Mouse (Mus musculus) neural tube, embryonic 15.5 days (tissue): ENCODE measurements at regions not wholly inside any gene's neighbourhood (a gene's known extent, or its start where the extent isn't known, plus 50 kb on each side); places are given as distances from the start of the nearest gene placed in this dataset.

ENCODE experiments used
- ATAC-seq: fragments of 200-750 bp; cut with Nextera tagmentation; 2 replicates; pipeline ENCODE4 v1.8.0; 2017; ENCODE audit warnings: mild to moderate bottlenecking, moderate TSS enrichment, moderate library complexity; ENCODE audit not compliant: low FRiP score
- H3K27ac ChIP-seq: fragments of 300-500 bp; sonication (generic); replicated peaks from 2 replicates; pipeline ENCODE4 v1.5.1; 2015; ENCODE audit warnings: mild to moderate bottlenecking, inconsistent platforms
- H3K27me3 ChIP-seq: fragments of 300-500 bp; sonication (generic); replicated peaks from 2 replicates; pipeline ENCODE4 v1.6.1; 2015; ENCODE audit warnings: inconsistent platforms
- H3K36me3 ChIP-seq: fragments of 300-500 bp; sonication (generic); 2 replicates; pipeline ENCODE4 v1.6.1; 2015; ENCODE audit warnings: inconsistent platforms
- H3K4me1 ChIP-seq: fragments of 300-500 bp; sonication (generic); 2 replicates; pipeline ENCODE4 v1.6.1; 2015; ENCODE audit warnings: inconsistent platforms
- H3K4me2 ChIP-seq: fragments of 300-500 bp; sonication (generic); 2 replicates; pipeline ENCODE4 v1.6.1; 2015; ENCODE audit warnings: inconsistent platforms, mild to moderate bottlenecking, moderate library complexity
- H3K4me3 ChIP-seq: fragments of 300-500 bp; sonication (generic); replicated peaks from 2 replicates; pipeline ENCODE4 v1.5.1; 2015; ENCODE audit warnings: mild to moderate bottlenecking, inconsistent platforms
- H3K9ac ChIP-seq: fragments of 300-500 bp; sonication (generic); replicated peaks from 2 replicates; pipeline ENCODE4 v1.6.1; 2015; ENCODE audit warnings: mild to moderate bottlenecking, inconsistent platforms
- H3K9me3 ChIP-seq: fragments of 300-500 bp; sonication (generic); replicated peaks from 2 replicates; pipeline ENCODE4 v1.6.1; 2016; ENCODE audit warnings: inconsistent platforms
- WGBS: fragments of 180-500 bp; shearing (Covaris S2); methylation state at CpG from one replicate; pipeline ENCODE4 v1.1.7; 2015; ENCODE audit warnings: mixed read lengths; 5-methylcytosine and 5-hydroxymethylcytosine counted together

GRCm38 (mm10) chr1:76143516-76143915, 597.5 kb downstream of the Slc4a3 start:
- H3K27me3 ChIP-seq = no peaks in the 10 kb centered on the region
- H3K4me2 ChIP-seq = no peak overlapping the region
- no peaks in the 10 kb centered on the region for H3K4me1 ChIP-seq
- no peak overlapping the region for H3K4me3 ChIP-seq
- no peak for ATAC-seq
- H3K9me3 ChIP-seq = no peaks in the 10 kb centered on the region
- H3K9ac ChIP-seq = no peak overlapping the region
- 84% methylated on average over 5 of the region's 5 CpGs for WGBS
- no peak overlapping the region for H3K27ac ChIP-seq
- H3K36me3 ChIP-seq = no peaks in the 10 kb centered on the region

- WGBS = 83% methylated on average over 2 of the region's 2 CpGs
- no peaks in the 10 kb centered on the region for H3K36me3 ChIP-seq
- H3K9me3 ChIP-seq = no peaks in the 10 kb centered on the region
- H3K9ac ChIP-seq = no peak overlapping the region
- no peaks in the 10 kb centered on the region for H3K4me1 ChIP-seq
- ATAC-seq = no peak
- no peak overlapping the region for H3K27ac ChIP-seq
- H3K27me3 ChIP-seq = no peaks in the 10 kb centered on the region
- no peak overlapping the region for H3K4me3 ChIP-seq
- no peak overlapping the region for H3K4me2 ChIP-seq
Measured at GRCm38 (mm10) chr1:76148963-76149362, 602.9 kb downstream of the Slc4a3 start.

DNA sequence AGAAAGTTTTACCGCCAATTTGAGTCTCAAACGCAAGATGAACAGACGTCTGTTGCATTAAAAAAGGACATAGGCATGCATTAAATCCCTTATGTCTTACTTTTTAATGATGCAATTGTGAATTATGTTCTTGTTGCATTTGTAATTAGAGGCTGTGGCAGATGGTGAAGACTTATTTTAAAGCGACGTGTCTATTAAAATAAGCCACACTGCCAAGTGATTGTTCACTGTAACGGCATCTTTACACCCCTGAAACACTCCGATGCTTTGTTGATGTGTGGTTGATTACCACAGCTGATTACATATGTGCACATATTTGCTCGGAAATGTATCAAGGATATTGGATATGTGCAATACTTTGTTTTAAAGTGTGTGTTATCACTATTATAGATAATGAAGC, 610.2 kb downstream of the Slc4a3 start:
- Histone ChIP-seq H3K9me3 (no peaks in the 10 kb centered on the region), H3K36me3 (no peaks in the 10 kb centered on the region), H3K4me2 (no peak overlapping the region), H3K4me3 (no peak overlapping the region), H3K27ac (no peak overlapping the region), H3K9ac (no peak overlapping the region), H3K4me1 (no peaks in the 10 kb centered on the region), H3K27me3 (no peaks in the 10 kb centered on the region)
- ATAC-seq = no peak
- WGBS = 32% methylated on average over 8 of the region's 8 CpGs

DNA sequence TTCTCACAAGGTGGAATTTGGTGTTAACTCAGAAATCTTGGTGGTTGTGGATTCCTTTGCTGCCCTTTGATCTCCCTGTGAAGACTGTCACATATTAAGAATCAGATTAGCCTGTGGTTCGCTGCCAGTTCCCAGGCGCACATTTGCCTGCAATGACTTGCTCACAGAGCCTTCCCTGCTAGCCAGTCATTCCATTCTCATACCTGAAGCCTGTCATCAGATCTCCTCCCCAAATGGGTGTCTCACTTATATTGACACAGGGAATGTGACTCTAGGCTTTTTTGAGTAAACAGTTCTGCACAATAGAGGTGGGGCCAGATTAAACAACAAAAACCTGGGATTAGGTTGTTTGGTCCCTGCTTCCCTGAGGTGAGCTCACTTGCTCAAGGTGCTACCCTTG, 621.4 kb downstream of the Slc4a3 start:
- no peak overlapping the region for H3K9ac ChIP-seq
- H3K4me3 ChIP-seq = no peak overlapping the region
- ATAC-seq = no peak
- no peak overlapping the region for H3K27ac ChIP-seq
- H3K27me3 ChIP-seq = no peaks in the 10 kb centered on the region
- H3K4me1 ChIP-seq = no peaks in the 10 kb centered on the region
- WGBS = 79% methylated on average over 2 of the region's 2 CpGs
- no peaks in the 10 kb centered on the region for H3K36me3 ChIP-seq
- H3K4me2 ChIP-seq = no peak overlapping the region
- no peaks in the 10 kb centered on the region for H3K9me3 ChIP-seq

DNA sequence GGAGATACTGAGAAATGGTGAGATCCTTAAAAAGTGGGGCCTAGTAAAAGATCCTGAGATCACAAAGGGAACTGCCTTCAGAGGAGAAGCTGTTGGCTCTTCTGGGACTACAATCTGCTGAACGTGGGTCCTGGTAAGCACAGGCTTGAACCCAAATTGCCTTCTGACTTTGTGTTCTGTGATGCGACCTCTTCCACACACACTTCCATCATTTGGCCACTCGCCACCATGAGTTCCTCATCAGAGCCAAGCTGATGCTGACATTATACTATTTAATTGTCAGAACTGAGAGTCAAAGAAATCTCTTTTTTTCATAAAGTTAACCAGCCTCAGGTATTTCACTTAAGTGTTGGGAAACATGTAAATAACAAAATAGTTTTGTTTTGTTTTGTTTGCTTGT, 635.1 kb downstream of the Slc4a3 start:
- WGBS = 89% methylated on average over 3 of the region's 3 CpGs
- no peak overlapping the region for H3K9ac ChIP-seq
- no peak overlapping the region for H3K4me2 ChIP-seq
- no peak overlapping the region for H3K27ac ChIP-seq
- H3K4me3 ChIP-seq = no peak overlapping the region
- H3K36me3 ChIP-seq = no peaks in the 10 kb centered on the region
- no peaks in the 10 kb centered on the region for H3K4me1 ChIP-seq
- no peaks in the 10 kb centered on the region for H3K27me3 ChIP-seq
- H3K9me3 ChIP-seq = no peaks in the 10 kb centered on the region
- ATAC-seq = no peak

GRCm38 (mm10) chr1:76194844-76195243, 648.8 kb downstream of the Slc4a3 start:
- no peak for ATAC-seq
- WGBS = 71% methylated on average over 4 of the region's 4 CpGs
- H3K9me3 ChIP-seq = no peaks in the 10 kb centered on the region
- no peak overlapping the region for H3K27ac ChIP-seq
- no peak overlapping the region for H3K4me2 ChIP-seq
- H3K9ac ChIP-seq = no peak overlapping the region
- H3K4me1 ChIP-seq = no peaks in the 10 kb centered on the region
- H3K36me3 ChIP-seq = no peaks in the 10 kb centered on the region
- H3K4me3 ChIP-seq = no peak overlapping the region
- H3K27me3 ChIP-seq = no peaks in the 10 kb centered on the region

DNA sequence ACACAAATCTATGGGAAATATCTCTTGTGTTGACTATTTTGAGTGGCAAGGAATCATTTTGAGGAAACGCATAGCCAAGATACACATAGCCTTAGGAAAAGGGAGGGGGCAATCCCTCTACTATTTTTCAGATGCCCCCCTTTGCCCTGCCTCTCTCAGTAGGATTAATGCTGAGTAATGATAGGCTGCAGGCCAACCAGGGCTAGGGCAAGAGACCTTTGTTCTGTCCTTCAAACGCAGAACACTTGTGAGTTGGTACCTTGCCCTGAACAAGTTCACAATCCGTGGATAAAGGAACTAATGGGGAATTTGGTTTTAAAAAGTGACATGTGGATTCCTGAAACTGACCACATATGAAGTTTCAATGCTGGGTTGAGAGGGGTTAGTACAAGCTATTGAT, 651.6 kb downstream of the Slc4a3 start:
- Histone ChIP-seq H3K36me3 (no peaks in the 10 kb centered on the region), H3K27ac (no peak overlapping the region), H3K9ac (no peak overlapping the region), H3K4me1 (no peaks in the 10 kb centered on the region), H3K27me3 (no peaks in the 10 kb centered on the region), H3K4me2 (no peak overlapping the region), H3K4me3 (no peak overlapping the region), H3K9me3 (no peaks in the 10 kb centered on the region)
- 94% methylated on average over 3 of the region's 3 CpGs for WGBS
- no peak for ATAC-seq

GRCm38 (mm10) chr1:76200906-76201305, 654.8 kb downstream of the Slc4a3 start:
- Histone ChIP-seq H3K4me2 (no peak overlapping the region), H3K27ac (no peak overlapping the region), H3K9me3 (no peaks in the 10 kb centered on the region), H3K4me1 (no peaks in the 10 kb centered on the region), H3K4me3 (no peak overlapping the region), H3K27me3 (no peaks in the 10 kb centered on the region), H3K9ac (no peak overlapping the region), H3K36me3 (no peaks in the 10 kb centered on the region)
- ATAC-seq = no peak
- WGBS = 66% methylated on average over 3 of the region's 3 CpGs

DNA sequence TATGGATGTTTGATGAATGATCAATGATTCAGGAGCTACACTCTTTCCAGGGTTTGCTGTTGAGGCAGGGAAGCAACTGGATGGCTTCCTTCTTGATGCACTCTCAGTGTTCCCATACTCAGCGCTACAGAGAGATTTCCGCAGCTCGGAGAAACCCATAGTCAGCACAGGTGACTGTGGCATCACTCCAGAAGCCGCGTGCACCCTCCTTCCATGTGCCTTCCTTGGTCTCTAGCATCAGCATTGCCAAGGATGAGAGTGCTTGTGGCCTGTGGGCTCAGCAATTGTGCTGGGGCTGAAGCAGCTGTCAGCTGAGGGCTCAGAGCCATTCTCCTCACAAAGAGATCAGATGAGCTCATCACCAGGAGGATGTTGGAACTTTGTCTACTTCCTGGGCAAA, 666.4 kb downstream of the Slc4a3 start:
- no peak overlapping the region for H3K4me2 ChIP-seq
- no peaks in the 10 kb centered on the region for H3K27me3 ChIP-seq
- ATAC-seq = no peak
- H3K9ac ChIP-seq = no peak overlapping the region
- H3K36me3 ChIP-seq = no peaks in the 10 kb centered on the region
- no peak overlapping the region for H3K4me3 ChIP-seq
- WGBS = 97% methylated on average over 5 of the region's 5 CpGs
- H3K9me3 ChIP-seq = no peaks in the 10 kb centered on the region
- no peak overlapping the region for H3K27ac ChIP-seq
- no peaks in the 10 kb centered on the region for H3K4me1 ChIP-seq

DNA sequence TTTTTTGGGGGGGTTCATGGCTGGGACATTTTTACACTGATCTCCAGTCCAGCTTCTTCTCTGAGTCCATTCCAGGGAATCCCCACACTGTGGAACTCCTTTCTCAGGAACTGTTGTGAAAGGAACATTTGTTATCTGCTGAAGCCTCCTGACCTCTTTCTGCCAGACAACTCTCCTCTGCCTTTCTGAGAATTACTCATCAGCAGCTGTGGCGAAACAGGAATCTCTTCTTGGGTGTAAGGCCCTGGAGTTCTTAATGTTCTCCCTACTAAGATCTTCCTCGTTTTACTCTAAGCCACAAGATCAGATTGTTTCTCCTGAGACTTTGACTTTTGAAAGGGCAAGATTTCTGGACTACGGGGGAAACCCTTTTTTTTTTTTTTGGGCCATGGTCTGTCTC, 698.7 kb downstream of the Slc4a3 start:
- Histone ChIP-seq H3K4me3 (no peak overlapping the region), H3K9ac (no peak overlapping the region), H3K4me1 (peaks cover 9% of the 10 kb centered on the region), H3K9me3 (no peaks in the 10 kb centered on the region), H3K27ac (no peak overlapping the region), H3K27me3 (no peaks in the 10 kb centered on the region), H3K36me3 (no peaks in the 10 kb centered on the region), H3K4me2 (no peak overlapping the region)
- no peak for ATAC-seq
- WGBS = 83% methylated on average over 3 of the region's 3 CpGs

DNA sequence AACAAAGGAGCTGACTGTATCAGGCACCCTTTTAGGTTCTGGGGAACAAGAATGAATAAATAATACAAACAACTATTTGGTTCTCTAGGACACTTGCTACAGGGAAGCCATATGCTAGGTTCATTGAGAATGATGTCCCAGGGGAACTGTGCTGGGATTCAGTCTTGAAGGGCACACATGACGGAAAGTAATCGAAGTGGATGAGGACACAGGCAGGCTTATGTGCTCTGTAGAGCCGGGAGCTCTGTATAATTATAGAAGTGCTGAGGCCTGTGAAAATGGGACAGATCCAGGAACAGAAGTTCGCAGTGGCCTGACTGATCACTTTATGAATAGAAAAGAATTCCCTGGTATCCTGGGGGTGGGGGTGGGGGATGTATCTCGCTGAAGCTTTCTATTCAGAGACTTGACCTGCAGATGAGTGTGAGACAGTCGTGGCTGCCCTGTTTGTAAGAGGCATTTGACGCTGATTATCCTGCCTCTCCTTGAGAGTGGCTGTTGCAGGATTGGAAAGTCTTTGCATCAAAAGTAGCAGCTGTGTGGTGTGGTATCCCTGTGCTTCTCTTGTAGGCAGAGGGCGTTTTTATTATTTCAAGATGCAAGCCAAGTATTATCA, 700.2 kb downstream of the Slc4a3 start:
- ATAC-seq = no peak
- H3K27me3 ChIP-seq = no peaks in the 10 kb centered on the region
- H3K9ac ChIP-seq = no peak overlapping the region

GRCm38 (mm10) chr1:76247126-76247525, 701.1 kb downstream of the Slc4a3 start:
- H3K9ac ChIP-seq = no peak overlapping the region
- no peak overlapping the region for H3K4me2 ChIP-seq
- H3K4me1 ChIP-seq = peaks cover 12% of the 10 kb centered on the region
- ATAC-seq = no peak
- WGBS = 53% methylated on average over 8 of the region's 8 CpGs
- no peaks in the 10 kb centered on the region for H3K36me3 ChIP-seq
- H3K27me3 ChIP-seq = no peaks in the 10 kb centered on the region
- no peak overlapping the region for H3K27ac ChIP-seq
- no peak overlapping the region for H3K4me3 ChIP-seq
- no peaks in the 10 kb centered on the region for H3K9me3 ChIP-seq

More for the DNA sequence above, 700.2 kb downstream of the Slc4a3 start:
- no peaks in the 10 kb centered on the region for H3K9me3 ChIP-seq
- H3K36me3 ChIP-seq = no peaks in the 10 kb centered on the region
- H3K4me3 ChIP-seq = no peak overlapping the region
- peaks cover 9% of the 10 kb centered on the region for H3K4me1 ChIP-seq
- no peak overlapping the region; the same call in 1 of the 2 replicates for H3K27ac ChIP-seq
- no peak overlapping the region for H3K4me2 ChIP-seq
- WGBS = 12% methylated on average over 8 of the region's 8 CpGs

DNA sequence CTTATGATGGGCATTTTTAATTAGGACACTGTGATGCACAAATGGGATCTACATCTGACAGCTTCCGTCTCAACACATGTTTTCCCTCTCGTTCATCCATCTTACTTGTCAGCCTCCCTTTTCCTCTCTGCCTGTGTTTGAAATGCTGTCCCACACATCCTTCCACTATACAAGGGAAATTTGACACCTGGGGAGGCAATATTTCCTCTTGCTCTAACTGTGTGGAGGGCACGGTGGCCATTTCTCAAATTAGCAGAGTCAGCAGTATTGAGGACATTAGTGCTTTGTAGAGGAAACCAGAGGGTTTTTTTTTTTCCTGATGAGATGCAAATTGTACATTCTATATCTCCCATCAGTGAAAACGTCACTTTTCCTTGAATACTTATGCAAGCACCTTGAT, 712.2 kb downstream of the Slc4a3 start:
- Histone ChIP-seq H3K9me3 (no peaks in the 10 kb centered on the region), H3K27ac (no peak overlapping the region), H3K4me1 (no peaks in the 10 kb centered on the region), H3K9ac (no peak overlapping the region), H3K4me2 (no peak overlapping the region), H3K4me3 (no peak overlapping the region), H3K36me3 (no peaks in the 10 kb centered on the region), H3K27me3 (no peaks in the 10 kb centered on the region)
- ATAC-seq = no peak
- WGBS = 33% methylated on average over 4 of the region's 4 CpGs
